Mouse (Mus musculus): ENCODE results near the gene Icmt.

- TF ChIP-seq CTCF (IDR thresholded peaks at IDR 0.05; ENCODE audit: low read depth) (no peak), EP300 (IDR thresholded peaks at IDR 0.05; ENCODE audit: low read depth) (no peak)
Measured at GRCm38 (mm10) chr4:152333587-152333986, 36.6 kb downstream of the Icmt start.

Data from liver, embryonic 14.5 days (tissue).